Mouse (Mus musculus) cerebellum, postnatal 14 days (tissue): ENCODE measurements at regions not wholly inside any gene's neighbourhood (a gene's known extent, or its start where the extent isn't known, plus 50 kb on each side); places are given as distances from the start of the nearest gene placed in this dataset.

ENCODE experiments used
- DNase-seq, 2 experiments: peaks; one replicate each; pipeline ENCODE4 v3.0.0; 2021; ENCODE audit warnings: mixed read lengths in 2 of 2

DNA sequence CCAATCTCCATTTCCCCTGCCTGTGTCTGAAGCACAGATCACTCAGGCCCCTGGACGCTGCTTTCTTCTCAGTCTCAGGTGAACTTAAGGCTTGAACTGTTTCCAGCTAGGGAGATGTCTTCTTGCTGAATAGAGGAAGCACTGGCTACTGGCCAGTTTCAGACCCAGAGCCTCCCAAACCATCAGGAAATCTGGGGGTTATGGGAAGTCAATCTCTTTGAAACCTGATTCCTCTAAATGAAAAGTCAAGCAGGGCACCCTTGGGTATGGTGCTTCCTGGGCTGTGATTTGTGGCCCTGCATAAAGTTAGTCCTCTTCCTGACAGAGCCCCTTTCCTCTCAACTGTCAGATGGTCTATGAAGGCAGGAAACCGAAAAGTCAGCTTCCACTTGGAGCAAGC is 208.2 kb downstream of the Sptssa start:
- DNase-seq: no peak

- DNase-seq: no peak
Observed at GRCm38 (mm10) chr12:54447354-54447753, 209.0 kb downstream of the Sptssa start.

DNA sequence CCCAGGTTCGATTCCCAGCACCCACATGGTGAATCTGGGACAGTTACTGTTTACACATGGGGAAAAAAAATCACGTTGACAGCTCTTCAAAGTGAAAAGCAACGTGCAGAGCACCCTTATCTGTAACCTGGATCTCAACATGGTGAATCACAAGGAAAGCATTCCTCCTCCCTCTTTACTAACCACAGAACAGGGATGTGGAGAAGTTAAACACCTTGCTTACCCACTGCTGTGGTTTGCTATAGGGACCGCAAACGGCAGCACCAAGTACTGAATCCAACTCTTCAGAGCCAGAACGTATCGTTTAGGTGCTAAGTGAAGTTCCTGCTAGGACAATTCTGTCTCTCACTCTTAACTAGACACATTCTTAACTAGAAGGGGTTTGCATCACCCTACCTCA is 210.0 kb downstream of the Sptssa start:
- DNase-seq: no peak

DNA sequence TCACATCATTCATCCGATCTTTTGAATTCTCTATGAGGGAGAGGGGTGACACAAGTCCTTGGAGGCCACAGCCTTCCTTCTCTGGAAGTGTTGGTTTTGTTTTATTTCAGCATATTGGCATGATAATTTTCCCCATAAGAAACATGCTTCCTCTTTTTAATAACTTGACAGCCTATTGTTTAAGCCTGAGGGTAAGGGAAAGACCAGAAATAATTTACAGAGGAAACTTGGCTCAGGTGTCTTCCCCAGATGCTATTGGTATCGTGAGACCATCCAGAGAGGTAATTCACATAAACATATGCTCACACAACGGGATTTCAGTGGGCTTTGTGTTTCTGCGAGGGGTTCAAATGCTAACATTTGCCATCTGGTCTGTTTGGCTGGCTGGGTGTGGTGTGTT is 212.0 kb downstream of the Sptssa start:
- no peak for DNase-seq

DNA sequence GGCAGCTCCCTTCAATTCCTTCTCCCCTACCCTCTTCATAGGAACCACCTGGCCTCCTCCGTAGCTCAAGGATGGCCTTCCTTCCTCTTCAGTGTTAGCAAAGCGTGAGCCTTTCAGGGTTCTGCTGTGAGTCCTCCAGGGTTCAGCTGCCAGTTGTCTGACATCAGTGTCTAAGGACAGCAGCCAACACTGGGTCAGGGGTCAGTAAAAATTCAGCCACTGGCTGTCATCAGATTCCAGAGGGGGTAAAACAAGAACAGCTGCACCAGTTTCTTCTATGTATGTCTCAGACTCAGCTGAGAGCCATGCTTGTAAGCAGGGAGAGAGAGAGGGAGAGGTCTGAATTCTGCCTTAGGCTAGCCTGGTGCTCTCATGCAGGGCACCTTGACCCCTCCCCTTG is 213.1 kb downstream of the Sptssa start:
- no peak for DNase-seq

DNA sequence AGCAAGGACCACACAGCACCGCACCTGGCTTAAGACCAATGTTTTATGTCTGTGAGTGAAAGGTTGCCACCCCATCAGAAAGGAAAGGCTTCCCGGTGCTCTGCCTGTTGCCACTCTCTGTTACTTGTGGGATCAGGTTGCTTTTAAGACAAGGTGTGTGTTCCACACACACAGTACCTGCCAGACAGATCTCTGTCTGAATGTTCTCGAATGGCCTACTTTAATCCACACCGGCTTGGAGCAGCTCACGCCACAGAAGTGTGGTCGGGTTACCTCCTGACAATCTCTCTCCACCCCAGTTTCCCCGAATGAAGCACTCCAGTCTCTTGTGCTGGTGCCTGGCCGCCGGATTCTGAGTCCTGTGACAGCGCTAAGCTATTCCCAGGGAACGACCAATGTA is 214.0 kb downstream of the Sptssa start:
- no peak for DNase-seq

- DNase-seq: no peak
Observed at GRCm38 (mm10) chr12:54440851-54441593, 215.4 kb downstream of the Sptssa start.

DNA sequence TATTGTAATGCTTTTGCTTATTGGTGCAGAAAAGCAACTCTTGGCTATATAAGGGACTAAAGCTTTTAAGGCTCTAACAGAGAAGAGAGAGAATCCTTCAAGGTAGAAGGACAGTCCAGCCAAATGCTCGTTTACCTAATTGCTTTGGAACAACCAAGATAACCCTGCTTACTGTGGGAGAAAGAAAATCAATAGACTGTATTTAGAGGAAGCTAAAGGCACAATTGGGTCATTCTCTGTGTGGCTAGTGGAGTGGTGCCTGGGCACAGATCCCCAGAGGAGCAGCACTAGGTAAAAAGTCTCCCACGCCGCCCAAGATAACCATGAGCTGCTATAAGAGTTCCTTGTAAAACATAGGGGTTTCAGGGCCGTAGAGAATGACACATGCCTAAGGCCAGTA is 217.6 kb downstream of the Sptssa start:
- no peak for DNase-seq

DNA sequence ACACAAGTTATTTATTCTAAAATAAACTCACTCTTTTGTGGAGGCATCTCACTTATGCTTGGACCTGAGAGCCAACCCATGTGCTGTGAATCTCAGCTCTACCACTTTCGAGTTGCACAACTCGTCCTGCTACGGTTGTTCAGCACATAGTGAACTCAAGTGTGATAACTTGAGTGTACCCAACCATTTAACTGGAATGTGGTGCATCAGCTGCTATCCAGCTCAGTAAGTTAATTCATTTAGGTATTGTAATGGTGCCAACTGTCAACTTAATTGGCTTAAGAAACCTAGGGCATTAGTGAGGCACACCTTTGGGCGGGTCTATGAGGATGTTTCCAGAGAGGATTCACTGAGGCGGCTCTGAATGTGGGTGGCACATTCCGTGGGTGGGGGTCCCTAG is 221.6 kb upstream of the Egln3 start:
- DNase-seq: no peak

DNA sequence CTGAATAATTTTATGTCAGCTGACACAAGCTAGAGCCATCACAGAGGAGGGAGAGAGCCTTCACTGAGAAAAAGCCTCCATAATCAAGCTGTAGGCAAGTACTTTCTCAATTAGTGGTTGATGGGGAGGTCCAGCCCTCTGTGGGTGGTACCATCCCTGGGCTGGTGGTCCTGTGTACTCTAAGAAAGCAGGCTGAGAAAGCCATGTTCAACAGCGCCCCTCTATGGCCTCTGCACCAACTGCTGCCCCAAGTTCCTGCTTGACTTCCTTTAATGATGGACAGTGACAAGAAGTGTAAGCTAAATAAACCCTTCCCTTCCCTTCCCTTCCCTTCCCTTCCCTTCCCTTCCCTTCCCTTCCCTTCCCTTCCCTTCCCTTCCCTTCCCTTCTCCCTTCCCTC is 211.2 kb upstream of the Egln3 start:
- DNase-seq: no peak

DNA sequence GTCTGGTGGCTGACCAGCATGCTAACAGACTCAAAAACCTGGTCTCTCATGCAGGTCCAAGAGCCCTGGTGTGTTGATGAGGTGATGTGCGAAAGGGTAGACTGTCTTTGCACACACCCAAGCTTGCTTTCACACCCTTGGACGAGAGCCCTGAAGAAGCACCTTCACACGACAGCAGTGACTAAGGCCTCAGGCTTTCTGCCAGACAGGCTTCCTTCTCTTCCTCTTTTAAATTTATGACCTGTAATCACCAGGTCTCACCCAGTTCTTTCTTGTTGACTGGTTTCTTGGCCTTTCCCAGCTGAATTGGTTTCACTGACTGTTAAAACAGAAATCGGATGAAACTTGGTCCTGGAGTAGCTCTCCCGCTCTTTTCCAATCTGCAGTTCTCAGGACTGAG is 210.5 kb upstream of the Egln3 start:
- peak in 1 of 2 experiments; percentile 12 for DNase-seq

GRCm38 (mm10) chr12:54410038-54410605 is 206.5 kb upstream of the Egln3 start:
- no peak for DNase-seq

GRCm38 (mm10) chr12:54408906-54409305 is 205.2 kb upstream of the Egln3 start:
- no peak for DNase-seq

GRCm38 (mm10) chr12:54407301-54407896 is 203.7 kb upstream of the Egln3 start:
- DNase-seq: no peak

DNA sequence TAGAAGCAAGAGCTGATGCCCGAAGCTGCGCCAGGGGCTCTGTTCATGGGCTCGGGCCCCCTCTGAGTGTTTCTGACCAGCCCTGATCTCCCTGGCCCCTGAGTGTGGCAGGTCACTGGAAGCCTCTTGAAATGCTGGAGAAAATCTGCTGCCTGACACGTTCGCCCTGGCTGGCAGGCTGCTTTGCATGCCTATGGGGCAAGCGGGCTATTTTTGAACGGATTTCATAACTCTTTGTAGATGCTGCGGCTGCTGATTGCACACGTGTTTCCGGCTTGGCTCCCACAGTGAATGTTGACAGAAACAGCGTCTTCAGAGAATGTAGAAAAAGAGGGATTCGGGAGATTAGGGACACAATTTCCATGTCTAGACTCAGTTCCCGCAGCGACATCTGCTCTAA is 201.4 kb upstream of the Egln3 start:
- peak; percentile 20 to 26 for DNase-seq

- peak; percentile 65 to 71 for DNase-seq
Observed at GRCm38 (mm10) chr12:54402591-54402990, 198.9 kb upstream of the Egln3 start.

DNA sequence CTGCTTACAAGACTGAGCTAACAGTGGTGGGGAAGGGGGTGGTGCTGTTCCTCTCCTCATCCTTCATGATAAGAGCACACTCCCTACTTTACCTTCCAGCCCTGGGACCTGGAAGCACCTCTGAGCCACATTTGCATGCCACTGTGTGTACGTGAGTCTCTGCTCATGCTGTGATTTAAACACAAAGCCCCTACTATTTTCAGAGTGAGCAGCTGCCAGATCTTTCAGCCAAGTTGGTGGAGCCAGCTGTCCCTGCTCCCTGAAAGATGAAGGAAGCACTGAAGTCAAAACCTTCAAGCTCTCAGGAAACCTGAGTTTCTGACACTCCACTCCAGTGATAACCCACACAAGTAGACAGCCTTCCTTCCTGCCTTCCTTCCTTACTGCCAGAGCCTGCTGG is 198.0 kb upstream of the Egln3 start:
- DNase-seq: peak in 1 of 2 experiments; percentile 12

DNA sequence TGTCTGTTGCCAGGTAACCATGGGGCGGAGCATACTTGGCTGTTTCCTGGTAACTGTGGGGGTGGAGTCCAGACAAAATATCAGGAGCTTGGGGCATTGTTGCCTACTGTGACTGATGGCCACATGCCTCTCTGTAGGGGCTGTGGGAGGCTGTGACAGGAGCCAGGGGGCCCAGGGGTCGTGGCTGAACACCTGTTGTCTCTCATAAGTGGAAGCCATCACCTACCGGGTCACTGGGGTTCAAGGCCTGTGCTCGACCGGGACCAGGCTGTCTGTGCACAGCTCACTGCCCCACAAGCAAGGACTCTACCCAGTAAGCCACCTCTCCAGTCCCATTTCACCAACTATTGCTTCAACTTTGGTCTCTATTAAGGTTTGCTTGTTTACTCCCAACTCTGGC is 196.4 kb upstream of the Egln3 start:
- no peak for DNase-seq

- DNase-seq: no peak
Observed at GRCm38 (mm10) chr12:54398080-54398479, 194.4 kb upstream of the Egln3 start.

GRCm38 (mm10) chr12:54396952-54397351 is 193.3 kb upstream of the Egln3 start:
- no peak for DNase-seq

- no peak for DNase-seq
Observed at GRCm38 (mm10) chr12:54396341-54396740, 192.7 kb upstream of the Egln3 start.

DNA sequence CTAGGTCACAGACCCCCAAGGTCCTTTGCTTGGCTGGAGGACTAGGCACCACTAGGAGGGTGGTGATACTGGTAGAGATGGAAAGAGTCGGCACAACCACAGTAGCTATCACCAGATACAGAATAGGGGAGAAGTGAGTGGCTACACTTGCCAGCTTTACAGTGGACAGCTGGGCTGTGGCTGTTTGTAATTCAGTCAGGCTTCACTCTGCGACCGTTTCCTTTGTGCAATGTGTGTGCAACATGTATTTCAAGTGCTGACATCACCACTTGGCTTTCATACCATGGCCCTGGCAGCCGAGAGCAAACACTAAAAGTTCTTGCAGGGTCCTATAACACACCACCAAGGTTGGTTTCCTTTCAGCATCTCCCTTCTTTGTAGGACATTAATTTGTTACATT is 181.7 kb upstream of the Egln3 start:
- peak in 1 of 2 experiments; percentile 8 for DNase-seq

DNA sequence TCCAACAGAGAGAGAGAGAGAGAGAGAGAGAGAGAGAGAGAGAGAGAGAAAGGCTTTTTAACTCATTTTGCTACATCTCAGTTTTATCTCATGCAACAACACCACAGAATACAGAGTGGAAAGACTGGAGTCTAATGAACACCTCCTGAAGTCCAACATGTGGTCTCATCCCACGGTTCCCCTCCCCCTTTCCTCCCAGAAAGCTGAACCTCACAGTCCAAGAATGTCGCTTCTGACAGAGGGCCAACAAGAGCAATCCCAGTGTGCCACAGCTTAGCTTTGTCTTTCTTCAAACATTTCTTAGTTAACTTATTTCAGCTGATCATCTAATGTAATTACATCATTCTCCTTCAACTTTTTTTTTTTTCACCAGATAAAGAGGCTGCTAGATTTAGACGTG is 180.5 kb upstream of the Egln3 start:
- DNase-seq: no peak

DNA sequence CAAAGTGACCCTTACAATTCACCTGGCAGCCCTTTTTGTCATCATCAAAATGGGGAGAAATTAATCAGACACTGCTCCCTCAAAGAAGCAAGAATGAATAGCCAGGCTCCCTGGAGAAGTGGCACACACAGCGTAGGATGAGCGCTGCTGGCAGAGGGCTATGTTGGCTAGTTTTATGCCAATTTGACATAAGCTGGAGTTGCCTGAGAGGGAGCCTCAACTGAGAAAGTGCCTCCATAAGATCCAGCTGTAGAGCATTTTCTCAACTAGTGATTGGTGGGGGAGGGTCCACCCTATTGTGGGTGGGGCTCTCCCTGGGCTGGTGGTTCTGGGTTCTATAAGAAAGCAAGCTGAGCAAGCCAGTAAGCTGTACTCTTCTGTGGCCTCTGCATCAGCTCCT is 179.3 kb upstream of the Egln3 start:
- DNase-seq: no peak

- DNase-seq: no peak
Observed at GRCm38 (mm10) chr12:54382061-54382460, 178.4 kb upstream of the Egln3 start.
